Mouse (Mus musculus): ENCODE data around the gene Bcar3. TPM values are rescaled to one million over a fixed set of nuclear protein-coding genes. Genes with fewer than 3 reads are reported as not detected.

Gene Bcar3
- polyA plus RNA-seq, 1 experiment, result 8.2 TPM

- DNase-seq, result no peak
- WGBS, result 94% methylated on average over 5 of the region's 5 CpGs
- no peak overlapping the region for H3K27ac ChIP-seq (ENCODE audit: control insufficient read depth, insufficient read depth, low read length)
- no peaks in the 10 kb centered on the region for H3K4me1 ChIP-seq (replicated peaks; ENCODE audit: control insufficient read depth, insufficient read depth, low read length)
- TF ChIP-seq CTCF (IDR thresholded peaks at IDR 0.05; ENCODE audit: borderline replicate concordance, control insufficient read depth, extremely low read depth, insufficient read depth, low read length, poor library complexity) (no peak), POLR2A (IDR thresholded peaks at IDR 0.05; ENCODE audit: control insufficient read depth, extremely low read depth, insufficient read depth, low read length, poor library complexity) (no peak)
- H3K27me3 ChIP-seq (ENCODE audit: control insufficient read depth, insufficient read depth, low read length), result no peaks in the 10 kb centered on the region
- no peaks in the 10 kb centered on the region for H3K36me3 ChIP-seq (ENCODE audit: control insufficient read depth, insufficient read depth, low read length)
- no peak overlapping the region for H3K4me3 ChIP-seq (ENCODE audit: control insufficient read depth, insufficient read depth, low read length)
Observed at GRCm38 (mm10) chr3:122433975-122434626, 140.2 kb downstream of the Bcar3 start.

- no peak for TF ChIP-seq POLR2A (IDR thresholded peaks at IDR 0.05; ENCODE audit: control insufficient read depth, extremely low read depth, insufficient read depth, low read length, poor library complexity)
- Histone ChIP-seq H3K27me3 (ENCODE audit: control insufficient read depth, insufficient read depth, low read length) (no peaks in the 10 kb centered on the region), H3K36me3 (ENCODE audit: control insufficient read depth, insufficient read depth, low read length) (no peaks in the 10 kb centered on the region), H3K27ac (ENCODE audit: control insufficient read depth, insufficient read depth, low read length) (no peak overlapping the region), H3K4me1 (replicated peaks; ENCODE audit: control insufficient read depth, insufficient read depth, low read length) (no peaks in the 10 kb centered on the region), H3K4me3 (ENCODE audit: control insufficient read depth, insufficient read depth, low read length) (no peak overlapping the region)
- DNase-seq, result no peak
- WGBS, result 95% methylated on average over 8 of the region's 8 CpGs
Observed at GRCm38 (mm10) chr3:122434983-122435935, 141.3 kb downstream of the Bcar3 start.

DNA sequence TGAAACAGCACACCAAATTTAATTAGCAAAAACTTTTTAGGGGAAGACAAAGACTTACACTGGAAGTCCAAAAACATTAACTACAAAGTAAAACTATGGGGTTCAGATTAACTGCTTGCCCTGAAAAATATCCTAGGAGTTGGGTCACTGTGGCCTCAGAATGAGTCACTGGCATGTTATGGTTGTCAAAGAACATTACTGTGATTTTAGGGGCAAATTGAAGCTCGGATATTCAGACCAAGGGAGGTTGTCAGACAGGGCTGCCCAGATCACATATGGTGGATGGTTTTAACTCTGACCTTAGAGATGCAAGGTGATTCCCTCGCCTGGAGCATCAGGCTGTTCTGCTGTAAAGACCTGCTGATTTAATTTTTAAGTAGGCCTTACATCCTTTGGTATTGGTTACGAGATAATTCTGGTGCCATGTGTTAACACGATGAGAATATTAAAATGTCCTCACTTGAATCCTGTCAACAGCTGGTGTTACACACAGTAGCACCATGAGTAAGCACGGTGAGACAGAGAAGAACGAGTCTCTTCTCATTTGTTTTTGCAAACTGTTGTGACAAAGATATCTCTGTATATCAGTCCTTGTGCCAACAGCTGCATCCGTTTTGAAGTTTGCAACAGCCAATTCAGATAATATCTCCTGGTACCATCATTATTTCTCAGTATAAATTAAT, 144.3 kb downstream of the Bcar3 start:
- Histone ChIP-seq H3K36me3 (ENCODE audit: control insufficient read depth, insufficient read depth, low read length) (no peaks in the 10 kb centered on the region), H3K27ac (ENCODE audit: control insufficient read depth, insufficient read depth, low read length) (no peak overlapping the region), H3K4me1 (replicated peaks; ENCODE audit: control insufficient read depth, insufficient read depth, low read length) (no peaks in the 10 kb centered on the region), H3K4me3 (ENCODE audit: control insufficient read depth, insufficient read depth, low read length) (no peak overlapping the region), H3K27me3 (ENCODE audit: control insufficient read depth, insufficient read depth, low read length) (no peaks in the 10 kb centered on the region)
- TF ChIP-seq POLR2A (IDR thresholded peaks at IDR 0.05; ENCODE audit: control insufficient read depth, extremely low read depth, insufficient read depth, low read length, poor library complexity), result no peak
- TF ChIP-seq CTCF (IDR thresholded peaks at IDR 0.05; ENCODE audit: borderline replicate concordance, control insufficient read depth, extremely low read depth, insufficient read depth, low read length, poor library complexity), result no peak
- DNase-seq, result no peak
- 81% methylated on average over 7 of the region's 7 CpGs for WGBS

- H3K27me3 ChIP-seq (ENCODE audit: control insufficient read depth, insufficient read depth, low read length), result no peaks in the 10 kb centered on the region
- no peak for DNase-seq
- H3K4me1 ChIP-seq (replicated peaks; ENCODE audit: control insufficient read depth, insufficient read depth, low read length), result no peaks in the 10 kb centered on the region
- H3K36me3 ChIP-seq (ENCODE audit: control insufficient read depth, insufficient read depth, low read length), result no peaks in the 10 kb centered on the region
- H3K4me3 ChIP-seq (ENCODE audit: control insufficient read depth, insufficient read depth, low read length), result no peak overlapping the region
- 95% methylated on average over 11 of the region's 11 CpGs for WGBS
- no peak overlapping the region for H3K27ac ChIP-seq (ENCODE audit: control insufficient read depth, insufficient read depth, low read length)
- TF ChIP-seq POLR2A (IDR thresholded peaks at IDR 0.05; ENCODE audit: control insufficient read depth, extremely low read depth, insufficient read depth, low read length, poor library complexity), result no peak
Observed at GRCm38 (mm10) chr3:122445696-122446095, 151.8 kb downstream of the Bcar3 start.

DNA sequence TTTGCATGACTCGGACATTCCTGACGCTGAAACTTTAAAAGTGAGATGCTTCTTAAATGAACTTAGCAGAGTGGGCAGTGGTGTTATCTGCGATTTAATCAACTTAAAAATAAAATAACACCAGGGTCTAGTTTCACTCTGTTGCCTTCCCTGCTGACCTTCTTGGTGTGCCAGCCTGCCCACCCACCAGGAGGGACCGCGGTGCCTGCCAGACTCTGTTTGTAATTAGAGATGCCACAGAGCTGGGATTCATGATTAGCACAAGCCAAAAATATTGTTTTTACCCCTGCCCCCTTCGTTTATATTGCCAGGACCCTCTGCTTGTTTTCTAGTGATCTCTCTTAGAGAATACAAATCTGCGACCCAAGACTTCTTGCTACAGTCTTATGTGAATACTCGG, 152.7 kb downstream of the Bcar3 start:
- no peak overlapping the region for H3K4me3 ChIP-seq (ENCODE audit: control insufficient read depth, insufficient read depth, low read length)
- no peak for DNase-seq
- H3K27me3 ChIP-seq (ENCODE audit: control insufficient read depth, insufficient read depth, low read length), result no peaks in the 10 kb centered on the region
- no peak overlapping the region for H3K27ac ChIP-seq (ENCODE audit: control insufficient read depth, insufficient read depth, low read length)
- no peaks in the 10 kb centered on the region for H3K36me3 ChIP-seq (ENCODE audit: control insufficient read depth, insufficient read depth, low read length)
- no peaks in the 10 kb centered on the region for H3K4me1 ChIP-seq (replicated peaks; ENCODE audit: control insufficient read depth, insufficient read depth, low read length)
- WGBS, result 91% methylated on average over 8 of the region's 8 CpGs
- TF ChIP-seq CTCF (IDR thresholded peaks at IDR 0.05; ENCODE audit: borderline replicate concordance, control insufficient read depth, extremely low read depth, insufficient read depth, low read length, poor library complexity), result no peak

- WGBS, result over 99% methylated on average over 13 of the region's 13 CpGs
- Histone ChIP-seq H3K27ac (ENCODE audit: control insufficient read depth, insufficient read depth, low read length) (no peak overlapping the region), H3K36me3 (ENCODE audit: control insufficient read depth, insufficient read depth, low read length) (no peaks in the 10 kb centered on the region), H3K4me1 (replicated peaks; ENCODE audit: control insufficient read depth, insufficient read depth, low read length) (no peaks in the 10 kb centered on the region), H3K27me3 (ENCODE audit: control insufficient read depth, insufficient read depth, low read length) (no peaks in the 10 kb centered on the region), H3K4me3 (ENCODE audit: control insufficient read depth, insufficient read depth, low read length) (no peak overlapping the region)
- no peak for DNase-seq
- TF ChIP-seq CTCF (IDR thresholded peaks at IDR 0.05; ENCODE audit: borderline replicate concordance, control insufficient read depth, extremely low read depth, insufficient read depth, low read length, poor library complexity), result no peak
- no peak for TF ChIP-seq POLR2A (IDR thresholded peaks at IDR 0.05; ENCODE audit: control insufficient read depth, extremely low read depth, insufficient read depth, low read length, poor library complexity)
Observed at GRCm38 (mm10) chr3:122448196-122448595, 154.3 kb downstream of the Bcar3 start.
